Mouse (Mus musculus) C2C12 (cell line): ENCODE measurements at regions not wholly inside any gene's neighbourhood (a gene's known extent, or its start where the extent isn't known, plus 50 kb on each side); places are given as distances from the start of the nearest gene placed in this dataset.

Experiments used
- CEBPB ChIP-seq: IDR thresholded peaks from one replicate; pipeline ENCODE4 v1.6.1; 2011; ENCODE audit warnings: low read depth, mild to moderate bottlenecking, control low read depth, moderate library complexity
- CTCF ChIP-seq: IDR thresholded peaks from one replicate; pipeline ENCODE4 v1.5.1; 2011; ENCODE audit not compliant: control insufficient read depth, insufficient read depth, insufficient read length
- FOSL1 ChIP-seq: IDR thresholded peaks from one replicate; pipeline ENCODE4 v1.8.0; 2011; ENCODE audit warnings: mild to moderate bottlenecking, low read length; ENCODE audit not compliant: poor library complexity, insufficient read depth, severe bottlenecking
- MAX ChIP-seq: IDR thresholded peaks from one replicate; pipeline ENCODE4 v1.6.1; 2011; ENCODE audit warnings: mild to moderate bottlenecking, control low read depth
- MYOD1 ChIP-seq: IDR thresholded peaks from one replicate; pipeline ENCODE4 v1.6.1; 2011; ENCODE audit warnings: low read depth; ENCODE audit not compliant: control insufficient read depth, insufficient read length
- MYOG ChIP-seq: IDR thresholded peaks from one replicate; pipeline ENCODE4 v1.6.1; 2011; ENCODE audit not compliant: control insufficient read depth, insufficient read length; ENCODE audit errors: extremely low read depth
- USF1 ChIP-seq: IDR thresholded peaks from one replicate; pipeline ENCODE4 v1.6.1; 2011; ENCODE audit warnings: low read depth, mild to moderate bottlenecking, control low read depth, moderate library complexity

GRCm38 (mm10) chr13:118910351-118910750, 240.8 kb downstream of the Fgf10 start:
- TF ChIP-seq CTCF: no peak
- no peak for TF ChIP-seq MAX
- no peak for TF ChIP-seq USF1
- TF ChIP-seq CEBPB: no peak
- no peak for TF ChIP-seq FOSL1
- TF ChIP-seq MYOG: no peak
- TF ChIP-seq MYOD1: no peak
